Mouse (Mus musculus) E14TG2a.4 (cell line): ENCODE measurements around the gene Hoxd3.

Experiments used
- H3K27me3 ChIP-seq: 2 replicates; pipeline ENCODE4 v1.6.1; 2014; ENCODE audit warnings: low read length, control low read depth; ENCODE audit not compliant: insufficient read depth
- H3K36me3 ChIP-seq: 2 replicates; pipeline ENCODE4 v1.6.1; 2014; ENCODE audit warnings: low read length, control low read depth; ENCODE audit not compliant: insufficient read depth
- H3K4me1 ChIP-seq: replicated peaks from 2 replicates; pipeline ENCODE4 v1.6.1; 2014; ENCODE audit warnings: low read depth, low read length, control low read depth
- H3K4me3 ChIP-seq: replicated peaks from 2 replicates; pipeline ENCODE4 v1.5.1; 2014; ENCODE audit warnings: mild to moderate bottlenecking, low read length
- H3K9me3 ChIP-seq: 2 replicates; pipeline ENCODE4 v1.6.1; 2014; ENCODE audit warnings: low read length, control low read depth
- CTCF ChIP-seq: conservative IDR thresholded peaks from 2 replicates; pipeline ENCODE4 v1.5.1; 2014; ENCODE audit warnings: low read length
- NANOG ChIP-seq: IDR thresholded peaks from 2 replicates; pipeline ENCODE4 v1.6.1; 2014; ENCODE audit warnings: borderline replicate concordance, low read length, mixed read lengths
- POU5F1 ChIP-seq: IDR thresholded peaks from 2 replicates; pipeline ENCODE4 v1.6.1; 2014; ENCODE audit warnings: low read length, borderline replicate concordance

Gene Hoxd3

DNA sequence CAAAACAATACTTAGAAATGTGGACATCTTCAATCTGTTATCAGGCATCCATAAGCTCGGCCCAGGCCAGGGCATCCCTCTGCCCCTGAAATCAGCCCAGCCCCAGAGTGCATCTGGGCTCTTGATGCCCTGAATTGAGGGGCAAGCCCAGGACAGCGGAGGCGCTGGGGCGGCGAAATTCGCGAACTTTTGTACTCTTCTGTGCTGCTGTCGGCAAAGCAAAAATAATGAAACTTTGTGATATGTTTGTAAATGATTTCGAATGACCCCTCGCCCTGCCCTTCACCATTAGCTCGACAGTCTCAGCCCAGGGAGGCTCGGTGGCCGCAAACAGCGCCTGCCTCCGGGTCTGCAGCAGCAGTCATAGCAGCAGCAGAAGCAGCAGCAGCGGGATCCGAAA lies 13.4 kb downstream of the Hoxd3 start:
- Histone ChIP-seq H3K36me3 (no peaks in the 10 kb centered on the region), H3K27me3 (peaks cover 93% of the 10 kb centered on the region), H3K9me3 (0 out of 2 replicates have a peak, but pooled peaks cover 2% of the 10 kb centered on the region), H3K4me3 (no peak overlapping the region), H3K4me1 (peaks cover 45% of the 10 kb centered on the region)
- TF ChIP-seq NANOG: no peak
- no peak for TF ChIP-seq POU5F1
- no peak for TF ChIP-seq CTCF

DNA sequence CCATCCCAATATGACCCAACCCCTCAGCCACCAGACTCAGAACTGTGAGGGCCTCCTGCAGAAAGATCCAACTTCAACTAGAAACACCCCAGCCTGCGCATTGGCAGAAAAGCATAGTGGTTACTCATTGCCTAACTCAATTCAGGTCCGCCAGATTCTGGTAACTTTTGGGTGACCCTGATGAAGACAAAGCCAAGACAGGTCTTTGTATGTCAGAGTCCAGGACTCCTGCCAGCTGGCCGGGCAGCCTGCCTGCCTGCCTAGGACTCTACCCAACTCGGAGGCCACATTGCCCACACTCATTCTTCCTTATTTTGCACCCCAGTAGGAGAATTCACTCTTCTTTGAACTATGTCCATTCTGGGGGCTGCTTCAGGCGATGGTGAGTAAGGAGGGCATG lies 14.8 kb downstream of the Hoxd3 start, which contains the start of gene Gm28230:
TSS of gene Gm28230 (plus strand) at position 178 of the 400 bp plus-strand sequence.
- Histone ChIP-seq H3K4me1 (peaks cover 41% of the 10 kb centered on the region), H3K4me3 (peak within 1 kb of the TSS; percentile 76), H3K9me3 (0 out of 2 replicates have a peak, but pooled peaks cover 2% of the 10 kb centered on the region), H3K27me3 (peaks cover 97% of the 10 kb centered on the region), H3K36me3 (no peaks in the 10 kb centered on the region)
- TF ChIP-seq CTCF (no peak), POU5F1 (no peak), NANOG (no peak)

DNA sequence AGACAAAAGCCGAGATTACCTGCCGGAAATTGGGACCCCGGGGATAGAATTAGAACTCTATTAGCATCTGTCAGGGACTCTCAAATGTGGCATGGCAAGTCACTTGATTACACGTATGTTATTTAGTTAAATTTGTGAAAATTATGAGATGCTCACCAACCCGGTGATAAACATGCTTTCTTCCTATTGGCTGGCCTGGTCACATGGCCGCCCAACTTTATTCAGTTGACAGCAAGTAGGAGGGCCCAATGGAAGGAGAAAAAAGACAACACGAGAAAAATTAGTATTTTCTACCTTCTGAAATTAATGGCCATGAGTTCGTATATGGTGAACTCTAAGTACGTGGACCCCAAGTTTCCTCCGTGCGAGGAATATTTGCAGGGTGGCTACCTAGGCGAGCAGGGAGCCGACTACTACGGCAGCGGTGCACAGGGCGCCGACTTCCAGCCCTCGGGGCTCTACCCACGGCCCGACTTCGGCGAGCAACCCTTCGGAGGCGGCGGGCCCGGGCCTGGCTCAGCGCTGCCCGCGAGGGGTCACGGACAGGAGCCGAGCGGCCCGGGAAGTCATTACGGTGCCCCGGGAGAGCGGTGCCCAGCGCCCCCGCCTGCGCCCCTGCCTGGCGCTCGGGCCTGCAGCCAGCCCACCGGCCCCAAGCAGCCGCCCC lies 15.4 kb downstream of the Hoxd3 start:
- TF ChIP-seq NANOG (no peak), POU5F1 (no peak), CTCF (no peak)
- Histone ChIP-seq H3K27me3 (peaks cover 96% of the 10 kb centered on the region), H3K4me1 (peaks cover 41% of the 10 kb centered on the region), H3K4me3 (peak overlapping the region; percentile 76), H3K9me3 (0 out of 2 replicates have a peak, but pooled peaks cover 2% of the 10 kb centered on the region), H3K36me3 (no peaks in the 10 kb centered on the region)

DNA sequence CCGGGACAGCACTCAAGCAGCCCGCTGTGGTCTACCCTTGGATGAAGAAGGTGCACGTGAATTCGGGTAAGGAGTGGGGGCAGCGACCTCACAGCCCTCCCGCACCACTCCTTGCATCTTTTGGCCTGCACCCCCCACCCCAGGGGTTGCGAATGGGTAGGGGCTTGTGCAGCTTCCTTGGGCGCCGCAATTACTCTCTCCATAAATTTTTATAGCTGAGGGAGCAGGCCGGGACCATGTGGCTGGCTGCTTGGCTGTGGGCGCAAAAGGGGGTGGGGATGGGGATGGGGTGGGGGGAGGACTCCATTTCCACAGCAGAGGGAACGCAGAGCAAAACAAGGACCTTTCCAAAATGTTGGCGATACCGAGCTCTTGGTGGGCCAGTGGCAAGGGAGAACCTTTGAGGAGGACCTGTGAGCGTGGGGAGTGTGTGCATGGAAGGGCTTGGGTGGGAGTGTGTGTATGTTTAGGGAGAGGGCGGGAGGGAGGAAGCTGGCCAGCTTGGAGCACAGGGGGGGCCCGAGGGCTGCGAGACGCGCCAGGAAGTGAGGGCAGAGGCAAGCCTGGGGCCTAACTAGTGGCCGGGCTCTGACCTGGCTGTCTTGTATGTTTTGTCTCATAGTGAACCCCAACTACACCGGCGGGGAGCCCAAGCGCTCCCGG lies 16.0 kb downstream of the Hoxd3 start:
- peaks cover 40% of the 10 kb centered on the region for H3K4me1 ChIP-seq
- H3K9me3 ChIP-seq: 0 out of 2 replicates have a peak, but pooled peaks cover 2% of the 10 kb centered on the region
- TF ChIP-seq NANOG: no peak
- TF ChIP-seq CTCF: no peak
- TF ChIP-seq POU5F1: no peak
- H3K36me3 ChIP-seq: no peaks in the 10 kb centered on the region
- H3K27me3 ChIP-seq: peaks cover 96% of the 10 kb centered on the region
- peak overlapping the region; percentile 76 for H3K4me3 ChIP-seq

DNA sequence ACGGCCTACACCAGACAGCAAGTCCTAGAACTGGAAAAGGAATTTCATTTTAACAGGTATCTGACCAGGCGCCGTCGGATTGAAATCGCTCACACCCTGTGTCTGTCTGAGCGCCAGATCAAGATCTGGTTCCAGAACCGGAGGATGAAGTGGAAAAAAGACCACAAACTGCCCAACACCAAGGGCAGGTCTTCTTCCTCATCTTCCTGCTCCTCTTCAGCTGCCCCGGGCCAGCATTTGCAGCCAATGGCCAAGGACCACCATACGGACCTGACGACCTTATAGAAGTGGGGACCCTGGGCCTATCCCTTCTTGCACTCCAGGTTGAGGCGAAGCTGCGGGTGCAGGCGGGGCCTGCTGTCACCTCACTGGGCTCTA lies 16.6 kb downstream of the Hoxd3 start:
- no peaks in the 10 kb centered on the region for H3K36me3 ChIP-seq
- H3K27me3 ChIP-seq: peaks cover 96% of the 10 kb centered on the region
- H3K4me1 ChIP-seq: peaks cover 34% of the 10 kb centered on the region
- 0 out of 2 replicates have a peak overlapping the region, but pooled peaks have one; percentile 29 for H3K4me3 ChIP-seq
- TF ChIP-seq POU5F1 (no peak), NANOG (no peak), CTCF (no peak)
- H3K9me3 ChIP-seq: 0 out of 2 replicates have a peak, but pooled peaks cover 2% of the 10 kb centered on the region

DNA sequence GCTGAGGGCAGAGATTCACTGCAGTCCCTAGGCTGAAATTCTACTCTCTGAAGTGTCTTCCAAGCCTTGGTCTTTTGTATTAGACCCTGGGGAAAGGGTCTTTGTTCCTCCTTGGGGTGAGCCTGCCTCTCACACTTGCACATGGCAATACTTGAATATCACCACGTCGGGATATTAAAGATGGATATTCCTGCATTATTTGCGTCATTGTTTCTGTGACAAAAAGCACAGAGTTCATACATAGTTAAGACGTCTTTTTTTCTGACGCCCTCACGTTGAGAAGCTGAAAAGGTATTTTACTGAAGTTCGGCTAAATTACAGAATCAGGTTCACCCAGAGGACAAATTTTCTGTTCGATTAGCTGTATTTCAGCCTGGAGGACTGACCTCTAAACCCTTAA lies 18.6 kb downstream of the Hoxd3 start:
- peaks cover 35% of the 10 kb centered on the region for H3K4me1 ChIP-seq
- no peak for TF ChIP-seq POU5F1
- TF ChIP-seq CTCF: no peak
- no peak for TF ChIP-seq NANOG
- no peaks in the 10 kb centered on the region for H3K36me3 ChIP-seq
- H3K27me3 ChIP-seq: peaks cover 96% of the 10 kb centered on the region
- no peaks in the 10 kb centered on the region for H3K9me3 ChIP-seq
- no peak overlapping the region for H3K4me3 ChIP-seq

DNA sequence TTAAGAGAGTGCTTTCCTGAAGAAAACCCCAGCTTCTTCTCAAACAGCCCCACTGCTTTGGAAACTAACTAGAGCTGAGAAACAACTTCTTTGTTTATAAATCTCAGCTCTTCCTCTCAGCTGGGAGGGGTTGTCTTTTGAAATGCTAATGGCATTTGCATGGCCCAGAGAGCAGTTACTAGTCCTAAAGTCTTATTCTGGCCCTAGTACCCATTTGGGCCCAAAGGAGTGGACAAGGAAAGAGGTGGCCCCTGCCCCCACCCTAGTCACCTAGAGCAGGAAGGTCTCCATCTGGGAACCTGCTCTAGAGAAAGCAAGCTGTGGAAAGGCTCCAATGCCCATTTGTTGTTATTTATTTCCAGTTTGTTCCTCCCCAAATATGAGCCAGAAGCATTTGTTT lies 19.3 kb downstream of the Hoxd3 start:
- H3K36me3 ChIP-seq: no peaks in the 10 kb centered on the region
- H3K4me1 ChIP-seq: peaks cover 40% of the 10 kb centered on the region
- no peaks in the 10 kb centered on the region for H3K9me3 ChIP-seq
- H3K4me3 ChIP-seq: no peak overlapping the region
- no peak for TF ChIP-seq CTCF
- TF ChIP-seq NANOG: no peak
- no peak for TF ChIP-seq POU5F1
- H3K27me3 ChIP-seq: peaks cover 96% of the 10 kb centered on the region

DNA sequence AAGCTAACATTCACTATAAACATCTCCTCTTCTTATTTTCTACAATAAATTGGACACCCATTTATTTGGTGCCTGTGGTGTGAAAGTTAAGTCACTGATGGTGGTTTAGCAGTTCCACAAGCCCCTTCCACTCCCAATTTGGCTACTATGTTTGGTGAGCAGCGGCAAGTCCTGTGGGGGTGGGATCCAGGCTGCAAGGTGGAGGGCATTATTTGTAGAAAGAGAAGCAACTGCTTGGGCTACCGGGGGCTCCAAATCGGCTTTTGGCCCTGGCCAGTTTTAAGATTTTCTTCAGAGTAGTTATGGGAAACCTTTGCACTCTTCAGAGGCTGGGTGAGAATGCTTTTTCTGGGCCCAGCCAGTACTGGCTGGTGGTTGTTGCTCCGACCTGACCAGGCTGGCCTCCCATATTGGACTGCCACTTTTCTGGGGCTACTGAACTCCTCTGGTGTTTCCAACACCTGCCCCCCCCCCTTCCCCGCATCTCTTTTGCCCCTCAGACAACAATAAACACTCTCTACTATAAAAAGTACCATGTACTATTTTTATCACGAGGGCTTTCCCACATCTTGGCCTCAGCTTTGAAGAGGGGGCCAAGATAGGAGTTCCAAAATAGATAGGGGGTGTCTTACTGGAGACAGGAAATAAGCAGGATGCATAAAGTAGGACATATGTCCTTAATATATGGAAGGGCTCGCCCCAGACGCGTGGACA lies 20.2 kb downstream of the Hoxd3 start:
- Histone ChIP-seq H3K27me3 (peaks cover 96% of the 10 kb centered on the region), H3K4me1 (peaks cover 40% of the 10 kb centered on the region), H3K9me3 (no peaks in the 10 kb centered on the region), H3K4me3 (no peak overlapping the region), H3K36me3 (no peaks in the 10 kb centered on the region)
- TF ChIP-seq NANOG: no peak
- no peak for TF ChIP-seq POU5F1
- TF ChIP-seq CTCF: no peak
